Mouse (Mus musculus) bone marrow, adult 2 months (tissue): Measurements from ENCODE around the gene Stard9. TPM values are rescaled to one million over a fixed set of nuclear protein-coding genes. Genes with fewer than 3 reads are reported as not detected.

Experiments
- H3K27ac ChIP-seq: fragments of 200-500 bp; 2 replicates; pipeline ENCODE4 v1.5.1; 2012; ENCODE audit warnings: low read depth, mild to moderate bottlenecking, control low read depth, inconsistent platforms, low read length; ENCODE audit not compliant: control insufficient read depth, poor library complexity, insufficient read depth
- H3K4me1 ChIP-seq: fragments of 200-500 bp; 2 replicates; pipeline ENCODE4 v1.6.1; 2011; ENCODE audit warnings: low read length; ENCODE audit not compliant: control insufficient read depth, insufficient read depth
- H3K4me3 ChIP-seq: fragments of 200-500 bp; replicated peaks from 2 replicates; pipeline ENCODE3; 2011; ENCODE audit warnings: mild to moderate bottlenecking, low read depth, low read length, control low read depth; ENCODE audit not compliant: control insufficient read depth
- CTCF ChIP-seq: fragments of 200-500 bp; IDR thresholded peaks from 2 replicates; pipeline ENCODE4 v1.5.1; 2011; ENCODE audit warnings: low read length, control low read depth; ENCODE audit not compliant: control insufficient read depth, insufficient read depth
- POLR2A ChIP-seq: fragments of 200-500 bp; IDR thresholded peaks from 2 replicates; pipeline ENCODE4 v1.6.1; 2011; ENCODE audit warnings: low read depth, mild to moderate bottlenecking, control low read depth, low read length, borderline replicate concordance; ENCODE audit not compliant: control insufficient read depth
- WGBS: fragments of 180-500 bp; shearing (Covaris S2); methylation state at CpG from one replicate; pipeline ENCODE4 v1.1.7; 2018; 5-methylcytosine and 5-hydroxymethylcytosine counted together
- polyA plus RNA-seq: library from polyadenylated mRNA; stranded (reverse); fragments of >200 nt; gene quantifications from 2 replicates; pipeline ENCODE4 v1.2.4, GENCODE M21; 2011; ENCODE audit warnings: low replicate concordance; ENCODE audit not compliant: missing spikeins, insufficient read depth, insufficient read length

Gene Stard9
- 1.4 and 3.6 TPM in 2 replicates for polyA plus RNA-seq

DNA sequence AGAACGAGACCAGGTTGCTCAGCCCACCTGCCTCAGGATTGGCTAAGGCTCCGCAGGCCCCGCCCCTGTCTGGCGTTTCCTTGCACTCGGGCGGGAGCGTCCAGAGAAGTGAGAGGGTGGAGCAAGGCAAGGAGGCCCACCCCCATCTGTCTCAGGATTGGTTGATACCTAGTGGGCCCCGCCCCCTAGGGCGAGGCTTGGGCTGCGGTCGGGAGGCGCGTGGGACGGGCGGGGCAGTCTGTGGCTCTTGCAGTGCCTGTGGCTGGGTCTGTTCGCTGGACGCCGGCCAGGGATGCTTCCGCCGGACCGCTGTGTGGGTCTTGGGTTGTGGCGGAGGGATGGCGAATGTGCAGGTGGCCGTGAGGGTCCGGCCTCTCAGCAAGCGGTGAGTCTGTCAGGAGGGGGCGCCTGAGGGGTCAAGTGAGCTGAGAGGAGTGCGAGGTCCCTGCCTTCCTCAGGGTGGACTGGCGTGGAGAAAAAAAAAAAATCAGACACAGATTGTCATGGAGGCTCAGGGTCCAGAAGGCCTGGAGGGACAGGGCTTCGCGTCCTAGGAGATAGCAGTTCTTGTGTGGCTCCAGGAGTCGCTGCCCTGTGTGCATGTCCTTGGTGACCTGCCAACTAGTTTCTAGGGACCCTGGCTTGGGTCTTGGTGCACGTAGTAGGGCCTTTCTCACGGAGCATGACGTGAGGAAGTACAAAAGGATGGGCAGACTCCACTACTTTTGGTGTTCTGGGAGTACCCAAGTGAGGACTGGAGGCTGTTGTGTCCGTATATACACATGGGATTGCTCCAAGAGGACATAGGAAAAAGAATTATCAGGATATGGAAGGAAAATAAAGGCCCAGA is at the start of gene Stard9:
TSS of gene Stard9 (plus strand) at position 236 of the 850 bp plus-strand sequence.
- Histone ChIP-seq H3K4me1 (no peaks in the 10 kb centered on the region; the same call in 1 of the 2 replicates), H3K4me3 (peak within 1 kb of the TSS; percentile 63), H3K27ac (no peak within 1 kb of the TSS; the same call in 1 of the 2 replicates)
- TF ChIP-seq CTCF (no peak), POLR2A (no peak; the same call in 1 of the 2 replicates)
- 5% methylated on average over 36 of the region's 36 CpGs for WGBS

DNA sequence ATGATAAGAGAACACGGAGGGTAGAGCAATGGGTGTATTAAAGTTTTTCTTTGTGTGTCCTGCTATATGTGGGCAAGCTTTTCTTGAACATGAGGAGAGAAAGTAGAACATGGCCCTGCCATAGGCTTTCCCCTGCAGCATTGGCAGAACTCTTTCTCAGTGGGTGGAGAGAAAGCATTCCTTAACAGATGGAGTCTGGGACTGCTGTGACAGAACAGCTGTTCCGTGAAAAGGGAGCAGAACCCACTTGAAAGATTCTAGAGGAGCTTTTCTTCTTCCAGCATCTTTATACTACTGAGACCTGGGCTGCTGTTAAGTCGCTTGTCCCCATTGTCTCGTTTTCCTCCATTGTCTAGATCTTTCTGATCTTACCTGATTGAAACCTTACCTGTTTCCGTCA is 39.2 kb upstream of the Stard9 start:
- WGBS, result 89% methylated on average over 5 of the region's 5 CpGs
- no peak for TF ChIP-seq CTCF
- TF ChIP-seq POLR2A, result no peak
- Histone ChIP-seq H3K27ac (no peak overlapping the region), H3K4me1 (no peaks in the 10 kb centered on the region), H3K4me3 (no peak overlapping the region)

DNA sequence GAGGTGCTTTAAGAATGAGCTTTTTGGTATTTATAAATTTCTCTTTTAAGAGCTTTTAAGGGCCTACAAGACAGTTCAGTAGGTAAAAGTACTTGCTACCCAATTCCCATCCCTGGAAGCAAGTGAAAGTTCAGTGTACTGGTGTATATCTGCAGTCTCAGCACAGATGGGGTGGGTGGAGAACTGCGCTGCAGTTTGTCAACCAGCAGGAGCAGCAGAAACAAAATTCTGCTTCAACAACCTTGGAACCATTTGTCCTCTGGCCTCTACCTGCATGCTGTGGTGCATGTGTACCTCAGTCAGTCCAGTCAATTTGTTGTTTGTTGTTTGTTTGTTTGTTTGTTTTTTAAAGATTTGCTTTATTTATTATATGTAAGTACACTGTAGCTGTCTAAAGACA is 36.7 kb upstream of the Stard9 start:
- Histone ChIP-seq H3K4me3 (no peak overlapping the region), H3K4me1 (no peaks in the 10 kb centered on the region), H3K27ac (no peak overlapping the region)
- 85% methylated on average over 1 of the region's 1 CpGs for WGBS
- TF ChIP-seq POLR2A, result no peak
- no peak for TF ChIP-seq CTCF

DNA sequence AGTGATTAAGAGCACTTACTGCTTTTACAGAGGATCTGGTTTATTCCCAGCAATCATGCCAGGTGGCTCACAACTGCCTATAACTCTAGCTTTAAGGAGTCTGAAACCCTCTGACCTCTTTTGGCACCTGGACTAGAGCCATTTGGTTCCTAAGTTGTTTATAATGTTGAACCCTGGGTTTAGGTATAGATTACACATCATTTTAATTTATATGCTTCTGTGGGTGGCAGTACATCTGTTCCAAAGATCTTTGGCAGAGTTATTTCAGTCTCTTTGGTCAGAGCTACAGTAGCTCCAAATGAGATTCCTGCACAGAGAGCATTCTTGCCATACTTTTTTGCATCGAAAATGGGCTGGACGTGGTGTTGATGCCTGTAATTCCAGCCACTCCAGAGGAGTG is 31.2 kb upstream of the Stard9 start:
- no peak overlapping the region for H3K4me3 ChIP-seq
- H3K27ac ChIP-seq, result no peak overlapping the region
- TF ChIP-seq POLR2A (no peak), CTCF (no peak)
- H3K4me1 ChIP-seq, result no peaks in the 10 kb centered on the region
- WGBS, result 81% methylated on average over 2 of the region's 2 CpGs

DNA sequence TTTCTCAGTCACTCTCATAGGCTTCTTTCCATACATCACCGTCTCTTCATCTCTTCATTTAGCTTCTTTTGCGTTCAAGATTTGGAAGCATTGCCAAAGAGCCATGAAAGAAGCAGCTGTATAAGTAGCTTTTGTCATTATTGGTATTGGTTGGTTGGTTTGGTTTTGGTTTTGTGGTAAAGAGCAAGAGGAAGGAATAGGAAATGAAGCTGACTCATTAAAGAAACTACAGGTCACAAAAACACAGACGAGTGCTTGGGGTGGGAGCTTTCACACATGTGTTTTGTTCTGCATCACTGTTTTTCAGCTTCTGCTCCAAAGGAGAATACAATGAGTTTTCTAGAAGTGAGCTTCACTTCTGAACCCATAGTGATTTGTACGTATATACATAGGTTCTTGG is 29.4 kb upstream of the Stard9 start:
- no peak overlapping the region for H3K27ac ChIP-seq
- TF ChIP-seq CTCF (no peak), POLR2A (no peak)
- WGBS, result 48% methylated on average over 4 of the region's 4 CpGs
- no peaks in the 10 kb centered on the region for H3K4me1 ChIP-seq
- H3K4me3 ChIP-seq, result no peak overlapping the region

DNA sequence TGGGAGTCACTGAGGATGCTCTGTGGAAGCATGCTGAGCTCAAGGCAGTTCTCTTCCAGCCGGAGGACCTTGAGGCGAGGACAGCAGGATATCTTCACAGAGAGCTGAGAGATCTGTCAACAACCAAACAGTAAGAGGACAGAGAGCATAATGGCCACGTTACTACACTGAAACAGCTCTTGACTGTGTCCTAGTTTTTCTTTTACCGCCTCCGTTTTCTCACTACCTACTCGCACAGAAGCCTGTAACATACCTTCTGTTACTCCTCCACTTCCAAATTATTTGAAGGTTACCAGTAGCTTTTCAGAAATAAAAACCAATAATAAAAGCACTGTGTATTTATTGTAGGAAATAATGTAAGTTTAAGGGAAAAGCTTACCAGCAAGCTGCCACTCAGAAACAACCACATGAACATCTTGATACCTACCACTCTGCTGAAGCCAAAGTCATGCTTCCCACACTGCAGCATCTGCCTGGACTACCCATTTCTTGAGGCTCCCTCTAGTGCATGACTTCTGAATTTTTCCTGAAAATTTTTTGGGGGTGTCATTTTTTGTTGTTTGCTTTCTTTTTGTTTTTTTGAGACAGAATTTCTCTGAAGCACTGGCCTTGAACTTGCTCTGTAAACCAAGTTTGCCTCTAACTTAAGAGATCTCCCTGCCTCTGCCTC is 22.8 kb upstream of the Stard9 start:
- Histone ChIP-seq H3K4me3 (no peak overlapping the region), H3K27ac (no peak overlapping the region), H3K4me1 (no peaks in the 10 kb centered on the region; the same call in 1 of the 2 replicates)
- TF ChIP-seq POLR2A (no peak), CTCF (no peak)
- WGBS, result 91% methylated on average over 6 of the region's 6 CpGs

DNA sequence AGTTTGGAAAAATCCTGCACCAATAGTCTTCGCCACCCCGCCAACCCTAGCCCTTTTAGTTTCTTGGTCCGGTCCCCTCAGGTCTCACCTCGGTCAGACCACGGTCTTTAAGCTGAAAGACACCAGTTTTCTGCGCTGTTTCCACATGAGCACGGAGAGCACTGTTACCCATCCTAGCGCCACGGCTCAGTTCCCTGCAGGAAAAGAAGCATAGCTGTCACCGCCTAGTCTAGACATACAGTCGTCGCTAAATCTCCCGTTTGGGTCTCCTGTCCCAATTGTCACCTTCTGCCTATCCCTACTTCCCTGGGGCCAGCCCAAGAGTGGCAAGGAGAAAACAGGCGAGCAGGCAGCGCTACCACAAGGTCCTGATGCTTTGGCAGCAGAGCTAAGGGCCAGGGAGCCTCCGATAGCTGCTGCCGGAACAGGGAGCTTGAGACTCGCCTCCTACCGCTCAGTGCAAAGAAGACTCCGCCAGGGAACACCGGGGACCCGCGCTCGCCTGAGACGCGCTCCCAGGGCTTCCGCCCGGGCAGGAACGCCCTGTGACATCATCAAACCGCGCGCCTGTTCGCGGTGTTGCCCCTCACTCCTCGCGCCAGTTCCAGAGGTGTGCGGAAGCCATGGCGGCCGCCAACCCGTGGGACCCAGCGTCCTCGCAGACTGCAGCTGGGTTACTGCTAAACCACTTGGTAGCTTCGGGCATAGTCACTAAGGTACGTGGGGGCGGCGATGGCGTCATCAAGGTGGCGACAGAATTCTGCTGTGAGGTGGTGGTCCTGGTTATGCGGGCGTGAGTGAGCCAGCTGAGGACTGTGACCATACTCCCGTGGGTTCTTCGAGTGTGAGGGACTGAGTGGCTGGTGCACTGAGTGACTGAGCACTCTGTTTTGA is 19.8 kb upstream of the Stard9 start, which contains the start of the genes Haus2 and Lrrc57:
TSS of gene Haus2 (plus strand) at position 554 of the 894 bp plus-strand sequence.
TSS of gene Lrrc57 (minus strand) at position 691 of the 894 bp plus-strand sequence.
- H3K4me1 ChIP-seq, result no peaks in the 10 kb centered on the region; the same call in 1 of the 2 replicates
- H3K4me3 ChIP-seq, result peak within 1 kb of the TSS; percentile 96
- TF ChIP-seq POLR2A (peak; percentile 85; the same call in 1 of the 2 replicates), CTCF (no peak)
- H3K27ac ChIP-seq, result peak within 1 kb of the TSS; percentile 90
- under 1% methylated on average over 52 of the region's 52 CpGs for WGBS
